Mouse (Mus musculus): ENCODE data around the gene Pomt1.

The Pomt1 gene

GRCm38 (mm10) chr2:32235886-32236759 is at the start of gene Pomt1:
TSS of gene Pomt1 (plus strand) at chr2:32236590.
- DNase-seq (ENCODE audit: low read depth, low spot score): peak; percentile 89

- no peak for DNase-seq (ENCODE audit: low read depth, low spot score)
These were observed 49.3 kb upstream of the Pomt1 start for GRCm38 (mm10) chr2:32187019-32187551.

DNA sequence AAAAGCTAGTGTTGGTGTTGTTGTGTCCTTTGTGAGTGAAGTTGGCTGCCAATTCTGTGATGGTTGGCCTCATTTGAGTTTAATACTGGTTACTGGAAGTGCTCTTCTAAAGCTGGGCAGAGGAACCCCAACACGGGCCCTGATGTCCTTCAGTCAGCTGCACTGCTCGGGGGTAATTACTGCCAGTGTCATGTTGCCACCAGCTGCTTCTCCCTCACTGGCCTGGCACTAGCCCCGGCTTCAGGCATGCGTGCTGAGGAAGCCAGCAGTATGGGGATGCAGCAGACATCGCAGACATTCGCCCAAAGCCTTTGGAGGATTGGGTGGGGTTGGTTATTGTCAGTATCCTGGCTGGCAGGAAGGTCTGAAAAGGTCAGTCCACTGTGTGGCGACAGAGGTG is 48.7 kb upstream of the Pomt1 start:
- DNase-seq (ENCODE audit: low read depth, low spot score): no peak

GRCm38 (mm10) chr2:32189060-32189681 is 47.2 kb upstream of the Pomt1 start:
- no peak for DNase-seq (ENCODE audit: low read depth, low spot score)

DNA sequence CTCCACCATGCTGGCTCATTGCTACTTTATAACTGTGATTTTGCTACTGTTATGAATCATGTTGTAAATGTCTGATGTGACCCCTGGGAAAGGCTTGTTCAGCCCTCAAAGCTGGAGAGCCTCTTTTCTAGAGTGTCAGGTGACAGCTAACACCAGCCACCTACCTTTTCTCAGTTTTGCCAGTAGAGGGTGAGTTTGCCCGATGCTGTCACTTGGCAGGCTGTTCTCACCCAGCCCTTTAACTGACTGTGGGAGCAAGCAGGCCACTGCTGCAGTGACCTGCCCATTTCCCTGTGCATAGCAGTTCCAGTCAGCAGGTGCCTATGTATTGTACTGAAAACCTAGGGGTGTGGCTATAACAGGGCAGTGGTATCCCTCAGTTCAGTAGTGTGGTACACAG is 45.8 kb upstream of the Pomt1 start:
- DNase-seq (ENCODE audit: low read depth, low spot score): no peak

GRCm38 (mm10) chr2:32191872-32192507 is 44.4 kb upstream of the Pomt1 start:
- no peak for DNase-seq (ENCODE audit: low read depth, low spot score)

DNA sequence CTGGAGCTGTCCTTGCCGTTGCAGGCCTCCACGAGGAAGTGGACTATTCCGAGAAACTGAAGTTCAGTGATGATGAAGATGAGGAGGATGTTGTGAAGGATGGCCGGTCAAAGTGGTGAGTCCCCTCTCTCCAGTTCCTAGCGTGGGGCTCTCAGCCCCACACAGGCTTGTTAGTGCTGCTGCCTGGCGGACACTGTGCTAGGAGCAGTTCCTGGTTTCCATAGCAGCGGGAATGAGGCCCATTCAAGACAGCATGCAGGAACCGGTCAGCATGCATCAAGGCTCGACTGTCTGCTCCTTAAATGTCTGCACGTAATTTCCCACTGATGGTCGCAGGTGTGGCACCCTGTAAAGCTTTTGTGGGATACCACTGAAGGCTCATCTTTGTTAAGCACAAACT is 37.4 kb upstream of the Pomt1 start:
- DNase-seq (ENCODE audit: low read depth, low spot score): no peak

DNA sequence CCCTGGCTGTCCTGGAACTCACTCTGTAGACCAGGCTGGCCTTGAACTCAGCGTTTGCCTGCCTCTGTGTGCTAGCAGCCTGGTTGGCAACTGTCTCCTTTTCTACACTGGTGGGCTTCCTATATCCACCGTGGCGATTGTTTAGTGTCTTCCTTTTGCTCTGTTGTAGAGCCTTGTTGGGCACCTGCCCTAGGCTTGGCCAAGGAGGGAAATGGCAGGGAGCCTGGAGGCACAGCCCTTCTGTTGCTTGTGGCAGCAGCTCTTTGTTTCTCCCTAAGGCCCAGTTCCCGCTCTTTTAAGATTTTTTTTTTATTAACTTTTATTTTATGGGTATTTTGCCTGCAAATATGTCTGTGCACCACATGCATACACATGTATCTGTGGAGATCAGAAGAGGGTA is 36.4 kb upstream of the Pomt1 start:
- no peak for DNase-seq (ENCODE audit: low read depth, low spot score)

- no peak for DNase-seq (ENCODE audit: low read depth, low spot score)
These were observed 35.7 kb upstream of the Pomt1 start for GRCm38 (mm10) chr2:32200712-32201111.

- peak; percentile 21 for DNase-seq (ENCODE audit: low read depth, low spot score)
These were observed 34.9 kb upstream of the Pomt1 start for GRCm38 (mm10) chr2:32201527-32201926.

GRCm38 (mm10) chr2:32203853-32204252 is 32.5 kb upstream of the Pomt1 start:
- DNase-seq (ENCODE audit: low read depth, low spot score): no peak

DNA sequence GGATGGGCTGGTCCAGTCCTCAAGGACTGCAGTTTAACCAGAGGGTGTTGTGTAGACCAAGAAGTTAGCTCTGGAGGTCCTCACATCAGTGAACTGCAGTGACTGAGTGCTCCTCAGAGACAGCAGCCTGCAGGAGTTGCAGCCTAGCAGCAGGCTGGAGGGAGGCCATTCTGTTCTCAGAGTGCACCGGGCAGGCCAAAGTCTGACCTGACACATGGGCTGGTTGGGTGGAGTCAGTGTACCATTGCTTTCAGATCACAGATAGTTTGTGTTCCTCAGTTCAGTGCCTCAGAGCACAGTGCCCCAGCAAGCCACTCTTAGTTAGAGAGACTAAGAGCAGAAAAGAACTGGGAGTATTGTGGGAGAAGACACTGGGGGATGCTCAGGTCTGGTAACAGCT is 28.7 kb upstream of the Pomt1 start:
- DNase-seq (ENCODE audit: low read depth, low spot score): no peak

DNA sequence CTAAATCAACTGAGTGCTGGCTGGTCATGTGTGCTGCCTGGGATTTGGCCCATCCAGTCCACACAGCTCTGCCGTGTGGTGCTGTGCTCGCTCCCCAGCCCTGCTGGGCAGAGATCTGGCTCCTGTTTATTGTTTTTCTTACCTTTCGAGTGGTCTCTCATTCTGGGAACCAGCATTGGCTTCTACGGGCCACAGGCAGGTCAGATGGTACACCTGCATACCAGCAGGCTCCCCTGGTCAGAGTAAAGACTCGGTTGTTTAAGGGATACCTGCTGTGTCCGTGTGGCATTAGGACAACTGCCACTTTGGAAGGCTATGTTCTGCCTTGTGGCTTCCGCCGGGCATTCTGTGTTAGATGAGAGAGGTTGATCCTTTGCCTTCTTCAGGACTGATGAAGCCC is 24.7 kb upstream of the Pomt1 start:
- DNase-seq (ENCODE audit: low read depth, low spot score): no peak

DNA sequence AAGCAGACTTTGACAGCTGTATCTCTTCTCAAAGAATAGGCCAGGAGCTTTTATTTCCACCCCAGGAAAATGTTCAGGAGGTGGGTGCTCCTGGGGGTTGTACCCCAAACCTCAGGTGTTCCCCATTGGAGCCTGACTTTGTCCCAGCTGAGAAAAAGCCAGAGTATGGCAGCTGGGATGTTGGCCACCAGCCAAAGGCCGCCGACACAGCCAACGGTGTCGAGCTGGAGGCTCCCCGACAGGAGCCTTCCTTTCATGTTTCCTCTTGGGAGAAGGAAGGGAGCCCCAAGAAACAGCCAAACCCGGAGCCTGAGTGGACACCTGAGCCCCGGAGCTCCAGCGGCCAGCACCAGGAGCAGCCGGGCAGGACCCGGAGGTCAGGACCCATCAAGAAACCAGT is 23.4 kb upstream of the Pomt1 start:
- DNase-seq (ENCODE audit: low read depth, low spot score): no peak

DNA sequence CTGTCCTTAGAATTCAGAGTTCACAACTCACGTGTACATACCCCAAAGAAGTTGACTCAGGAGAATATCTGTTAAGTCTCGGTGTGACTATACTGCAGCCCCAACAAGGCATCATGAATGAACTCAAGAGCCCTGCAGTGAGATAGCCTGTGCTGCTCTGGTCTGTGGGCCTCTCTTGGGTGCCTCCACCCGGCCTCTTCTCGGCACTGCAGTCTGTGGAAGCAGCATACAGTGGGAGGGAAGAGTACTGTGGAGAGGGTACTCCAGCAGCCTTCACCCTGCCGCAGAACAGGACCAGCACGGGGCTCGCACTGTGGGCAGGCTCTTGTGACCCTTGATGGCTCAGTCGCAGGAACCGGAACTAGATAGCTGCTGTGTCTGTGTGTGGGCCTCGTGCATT is 20.8 kb upstream of the Pomt1 start:
- no peak for DNase-seq (ENCODE audit: low read depth, low spot score)

GRCm38 (mm10) chr2:32216506-32216905 is 19.9 kb upstream of the Pomt1 start:
- DNase-seq (ENCODE audit: low read depth, low spot score): no peak

DNA sequence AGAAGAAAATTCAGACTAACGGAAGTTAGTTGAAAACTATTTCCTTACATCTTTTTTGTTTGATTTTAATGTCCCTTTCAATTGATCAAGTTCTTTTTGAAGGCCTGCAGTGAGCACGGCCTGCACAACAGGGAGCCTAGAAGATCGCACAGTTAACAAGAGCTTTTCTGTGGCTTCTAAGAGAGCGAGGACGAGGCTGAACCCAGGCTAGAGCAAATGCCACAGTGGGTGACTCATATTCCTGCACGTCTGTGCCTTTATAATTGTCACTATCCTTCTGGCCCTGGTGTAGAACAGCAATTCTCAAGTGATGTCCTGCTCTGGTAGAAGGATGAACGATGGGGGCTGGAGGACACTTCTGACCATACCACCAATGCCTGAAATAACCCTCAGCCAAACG is 18.7 kb upstream of the Pomt1 start:
- DNase-seq (ENCODE audit: low read depth, low spot score): no peak

DNA sequence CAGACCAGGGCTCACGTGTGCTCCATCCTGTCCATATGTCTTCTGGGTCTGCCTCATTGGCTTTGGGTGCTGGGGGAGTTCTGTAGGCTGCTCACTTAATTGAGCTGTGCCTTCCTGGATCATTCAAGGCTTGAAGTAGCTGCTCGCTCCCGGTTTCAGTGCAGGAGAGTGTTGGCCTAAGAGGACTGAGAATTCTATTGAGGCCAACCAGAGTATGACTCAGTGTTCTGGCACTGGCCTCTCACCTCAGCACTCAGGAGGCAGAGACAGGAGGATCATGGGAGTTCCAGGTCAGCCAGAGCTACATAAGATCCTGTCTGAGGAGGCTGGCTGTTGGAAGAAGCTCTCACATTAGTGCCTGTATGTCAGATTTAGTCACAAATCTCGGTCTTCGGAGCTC is 18.3 kb upstream of the Pomt1 start:
- DNase-seq (ENCODE audit: low read depth, low spot score): no peak

DNA sequence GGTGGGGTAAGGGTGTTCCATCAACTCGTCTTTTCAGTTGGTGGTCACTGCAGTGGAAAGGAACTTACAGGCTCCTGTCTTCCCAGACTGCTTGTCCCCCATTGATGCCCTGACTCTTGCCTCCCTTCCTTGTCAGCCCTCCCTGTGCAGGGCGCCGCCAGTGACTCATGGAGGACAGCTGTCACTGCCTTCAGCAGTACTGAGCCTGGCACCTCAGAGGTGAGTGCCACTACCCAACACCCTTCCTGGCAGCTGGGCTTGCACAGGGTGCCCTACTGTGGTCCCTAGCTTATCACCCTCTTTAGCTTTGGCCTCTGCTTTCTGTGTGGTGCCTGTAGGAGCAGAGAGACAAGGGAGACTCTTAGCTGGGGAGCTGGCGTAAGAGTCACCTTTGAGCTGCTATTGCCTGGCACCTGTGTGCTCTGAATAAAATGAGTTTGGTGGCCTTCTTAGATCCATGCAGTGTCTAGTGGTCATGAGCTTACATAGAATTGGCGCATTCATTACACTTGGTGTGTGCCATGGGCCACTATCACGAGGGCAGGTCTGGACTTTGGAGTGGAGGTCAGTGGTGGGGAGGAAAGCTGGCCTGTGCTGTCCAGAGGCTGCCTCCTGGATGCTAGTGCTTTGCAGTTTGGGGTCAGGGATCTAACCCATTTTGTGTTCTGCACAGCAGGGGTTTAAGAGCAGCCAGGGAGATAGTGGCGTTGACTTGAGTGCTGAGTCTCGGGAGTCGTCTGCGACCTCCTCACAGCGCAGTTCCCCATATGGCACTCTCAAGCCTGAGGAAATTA is 17.7 kb upstream of the Pomt1 start:
- DNase-seq (ENCODE audit: low read depth, low spot score): no peak

DNA sequence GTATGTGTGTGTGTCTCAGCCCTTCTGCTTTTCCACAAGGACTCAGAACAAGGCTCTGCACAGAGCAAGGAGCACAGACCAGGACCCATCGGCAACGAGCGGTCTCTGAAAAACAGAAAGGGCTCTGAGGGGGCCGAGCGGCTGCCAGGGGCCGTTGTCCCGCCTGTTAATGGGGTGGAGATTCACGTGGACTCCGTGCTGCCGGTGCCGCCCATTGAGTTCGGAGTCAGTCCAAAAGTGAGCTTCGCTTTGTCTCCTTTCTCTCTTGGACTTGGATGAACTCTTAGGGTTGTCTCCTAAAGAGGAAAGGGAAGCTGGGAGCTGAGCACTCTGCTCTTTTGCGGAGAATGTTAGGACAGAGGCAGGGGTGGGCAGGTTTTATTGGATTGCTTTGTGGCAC is 16.9 kb upstream of the Pomt1 start:
- DNase-seq (ENCODE audit: low read depth, low spot score): no peak

GRCm38 (mm10) chr2:32220021-32220420 is 16.4 kb upstream of the Pomt1 start:
- no peak for DNase-seq (ENCODE audit: low read depth, low spot score)

DNA sequence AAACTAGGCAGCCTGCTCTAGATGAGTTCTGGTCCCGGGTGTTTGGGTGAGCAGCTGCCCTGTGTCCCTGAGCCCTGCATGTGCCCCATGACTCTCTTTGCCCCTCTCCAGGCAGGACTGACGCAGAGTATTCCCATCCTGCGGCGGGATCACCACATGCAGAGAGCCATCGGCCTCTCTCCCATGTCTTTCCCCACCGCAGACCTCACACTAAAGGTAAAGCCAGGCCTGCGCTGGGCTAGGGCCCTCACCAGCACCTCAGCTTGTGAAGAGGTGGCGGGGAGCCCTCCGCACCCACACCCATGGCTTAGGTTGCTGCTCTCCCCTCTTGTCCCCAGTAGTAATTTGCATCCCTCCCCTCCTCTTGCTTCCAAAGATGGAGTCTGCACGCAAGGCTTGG is 15.4 kb upstream of the Pomt1 start:
- no peak for DNase-seq (ENCODE audit: low read depth, low spot score)
